Mouse (Mus musculus) left cerebral cortex, postnatal 14 days (tissue): ENCODE measurements around the gene Olfr1033. TPM values are rescaled to one million over a fixed set of nuclear protein-coding genes. Genes with fewer than 3 reads are reported as not detected.
"Not testable (repeated sequence)": the region's sequence is repeated elsewhere in the genome, so short reads cannot be mapped to it uniquely, and the experiment has no call there.

Experiments
- DNase-seq, 2 experiments: peaks; one replicate each; pipeline ENCODE4 v3.0.0; 2021 to 2022; ENCODE audit warnings: low spot score in 2 of 2, mixed read lengths in 1 of 2
- intact Hi-C: fragments of 180-260 bp; cut with DNase I; formaldehyde crosslinking; loops from one replicate; pipeline ENCODE4 v1.15.1; 2025
- long read RNA-seq, 2 experiments: library from polyadenylated mRNA; stranded (forward); transcript quantifications; one replicate each; pipeline ENCODE4 v2.0.0; 2021
- total RNA-seq, 2 experiments: library from RNA; stranded (reverse); gene quantifications; 2 replicates each; pipeline ENCODE4 v1.2.3; 2021

The Olfr1033 gene
- total RNA-seq = not detected
- long read RNA-seq, experiment 1 = 0 reads
- long read RNA-seq, experiment 2 = 0 reads

- intact Hi-C loops = not testable (repeated sequence)
- peak; percentile 1 to 2 for DNase-seq
Measured at GRCm38 (mm10) chr2:86020406-86020805, at the start of gene Olfr1033. Gene Olfr1033 (plus strand): TSS chr2:86020633.

GRCm38 (mm10) chr2:85973595-85973994 lies 46.8 kb upstream of the Olfr1033 start, which contains the start of gene Olfr1029:
Gene Olfr1029 (plus strand): TSS chr2:85973895.
- no peak for DNase-seq
- intact Hi-C loops = no loop called here

GRCm38 (mm10) chr2:85978976-85979375 lies 41.5 kb upstream of the Olfr1033 start, which contains the start of gene Olfr1030:
Gene Olfr1030 (plus strand): TSS chr2:85979276.
- intact Hi-C loops = no loop called here

GRCm38 (mm10) chr2:85990004-85990403 lies 30.4 kb upstream of the Olfr1033 start, which contains the start of gene Olfr1031:
Gene Olfr1031 (plus strand): TSS chr2:85990304.
- intact Hi-C loops = no loop called here
- no peak for DNase-seq

More at GRCm38 (mm10) chr2:85978976-85979375, 41.5 kb upstream of the Olfr1033 start, which contains the start of gene Olfr1030:
- no peak for DNase-seq

GRCm38 (mm10) chr2:86005240-86005639 lies 15.2 kb upstream of the Olfr1033 start, which contains the start of gene Olfr1032:
Gene Olfr1032 (plus strand): TSS chr2:86005540.
- DNase-seq = no peak
- intact Hi-C loops = no loop called here

- intact Hi-C loops, DNase-seq: not testable (repeated sequence)
Measured at GRCm38 (mm10) chr2:86021518-86021917, 1.1 kb downstream of the Olfr1033 start.

- DNase-seq = no peak
- intact Hi-C loops = no loop called here
Measured at GRCm38 (mm10) chr2:86045561-86045960, 25.1 kb downstream of the Olfr1033 start, which contains the start of gene Olfr1034. Gene Olfr1034 (plus strand): TSS chr2:86045861.

GRCm38 (mm10) chr2:86050777-86051176 lies 30.3 kb downstream of the Olfr1033 start:
- intact Hi-C loops, DNase-seq: not testable (repeated sequence)

GRCm38 (mm10) chr2:86063766-86064165 lies 43.3 kb downstream of the Olfr1033 start:
- DNase-seq, intact Hi-C loops: not testable (repeated sequence)

GRCm38 (mm10) chr2:86070189-86070588 lies 49.8 kb downstream of the Olfr1033 start:
- intact Hi-C loops = no loop called here

GRCm38 (mm10) chr2:86073692-86074091 lies 53.3 kb downstream of the Olfr1033 start, which contains the start of gene Olfr1036:
Gene Olfr1036 (plus strand): TSS chr2:86073992.
- intact Hi-C loops, DNase-seq: not testable (repeated sequence)

More at GRCm38 (mm10) chr2:86070189-86070588, 49.8 kb downstream of the Olfr1033 start:
- no peak for DNase-seq

- intact Hi-C loops = not testable (repeated sequence)
Measured at GRCm38 (mm10) chr2:86080478-86080877, 60.0 kb downstream of the Olfr1033 start.

GRCm38 (mm10) chr2:86087285-86087684 lies 66.9 kb downstream of the Olfr1033 start, which contains the start of gene Olfr1037:
Gene Olfr1037 (minus strand): TSS chr2:86087385.
- intact Hi-C loops = no loop called here
- DNase-seq = no peak

More at GRCm38 (mm10) chr2:86080478-86080877, 60.0 kb downstream of the Olfr1033 start:
- DNase-seq = not testable (repeated sequence)

Other genes with a start within 250 kb of the Olfr1033 start
- gene Olfr1014, start 247.9 kb upstream of the Olfr1033 start, total RNA-seq = not detected
- not detected for gene Olfr1015, start 238.6 kb upstream of the Olfr1033 start, total RNA-seq
- not detected for gene Olfr1016, start 218.1 kb upstream of the Olfr1033 start, total RNA-seq
- gene Olfr1018, start 202.2 kb upstream of the Olfr1033 start, total RNA-seq = not detected
- not detected for gene Olfr1019, start 175.2 kb upstream of the Olfr1033 start, total RNA-seq
- not detected for gene Olfr1020, start 173.6 kb upstream of the Olfr1033 start, total RNA-seq
- gene Olfr1022, start 152.0 kb upstream of the Olfr1033 start, total RNA-seq = not detected
- not detected for gene Olfr1023, start 135.0 kb upstream of the Olfr1033 start, total RNA-seq
- gene Olfr1024, start 115.6 kb upstream of the Olfr1033 start, total RNA-seq = not detected
- gene Olfr1025-ps1, start 105.4 kb upstream of the Olfr1033 start, total RNA-seq = not detected
- gene Olfr1026, start 99.1 kb upstream of the Olfr1033 start, total RNA-seq = not detected
- not detected for gene Olfr1028, start 70.2 kb upstream of the Olfr1033 start, total RNA-seq
- gene Olfr1029, start 46.7 kb upstream of the Olfr1033 start, total RNA-seq = not detected
- gene Olfr1030, start 41.4 kb upstream of the Olfr1033 start, total RNA-seq = not detected
- gene Olfr1031, start 30.3 kb upstream of the Olfr1033 start, total RNA-seq = not detected
- gene Olfr1032, start 15.1 kb upstream of the Olfr1033 start, total RNA-seq = not detected
- not detected for gene Olfr1034, start 25.2 kb downstream of the Olfr1033 start, total RNA-seq
- not detected for gene Olfr1036, start 53.4 kb downstream of the Olfr1033 start, total RNA-seq
- not detected for gene Olfr1037, start 66.8 kb downstream of the Olfr1033 start, total RNA-seq
- not detected for gene Olfr1039, start 115.3 kb downstream of the Olfr1033 start, total RNA-seq
- gene Olfr1040, start 126.1 kb downstream of the Olfr1033 start, total RNA-seq = not detected
- not detected for gene Olfr1042, start 141.2 kb downstream of the Olfr1033 start, total RNA-seq
- gene Olfr1043, start 146.9 kb downstream of the Olfr1033 start, total RNA-seq = not detected
- gene Olfr1044, start 157.2 kb downstream of the Olfr1033 start, total RNA-seq = not detected
- gene Olfr52, start 165.1 kb downstream of the Olfr1033 start, total RNA-seq = not detected
- gene Olfr1045, start 182.4 kb downstream of the Olfr1033 start, total RNA-seq = not detected
- gene Olfr1046, start 198.7 kb downstream of the Olfr1033 start, total RNA-seq = not detected
- not detected for gene Olfr1047, start 210.8 kb downstream of the Olfr1033 start, total RNA-seq
- not detected for gene Olfr1048, start 219.7 kb downstream of the Olfr1033 start, total RNA-seq
- not detected for gene Olfr1049, start 237.7 kb downstream of the Olfr1033 start, total RNA-seq